Mouse (Mus musculus) forebrain, embryonic 14.5 days (tissue): Measurements from ENCODE around the gene Dact1. TPM values are rescaled to one million over a fixed set of nuclear protein-coding genes. Genes with fewer than 3 reads are reported as not detected.

Source experiments
- ATAC-seq: fragments of 200-750 bp; cut with Nextera tagmentation; 2 replicates; pipeline ENCODE4 v1.8.0; 2017; ENCODE audit warnings: mild to moderate bottlenecking, moderate library complexity
- DNase-seq: peaks from one replicate; pipeline ENCODE4 v3.0.0-alpha.2; 2015; ENCODE audit warnings: low spot score
- H3K27ac ChIP-seq: fragments of 300-500 bp; sonication (generic); 2 replicates; pipeline ENCODE4 v1.5.1; 2014; ENCODE audit warnings: low read depth, mild to moderate bottlenecking, control low read depth, low read length, moderate library complexity
- H3K27me3 ChIP-seq: fragments of 300-500 bp; sonication (generic); replicated peaks from 2 replicates; pipeline ENCODE4 v1.6.1; 2014; ENCODE audit warnings: low read length, control low read depth, mixed read lengths; ENCODE audit not compliant: control insufficient read depth, insufficient read depth
- H3K36me3 ChIP-seq: fragments of 300-500 bp; sonication (generic); 2 replicates; pipeline ENCODE4 v1.6.1; 2014; ENCODE audit warnings: low read length, control low read depth; ENCODE audit not compliant: control insufficient read depth, insufficient read depth
- H3K4me1 ChIP-seq: fragments of 300-500 bp; sonication (generic); 2 replicates; pipeline ENCODE4 v1.6.1; 2014; ENCODE audit warnings: antibody characterized with exemption, low read length, control low read depth; ENCODE audit not compliant: control insufficient read depth, insufficient read depth
- H3K4me2 ChIP-seq: fragments of 300-500 bp; sonication (generic); 2 replicates; pipeline ENCODE4 v1.6.1; 2014; ENCODE audit warnings: mild to moderate bottlenecking, control low read depth, low read length
- H3K4me3 ChIP-seq: fragments of 300-500 bp; sonication (generic); 2 replicates; pipeline ENCODE4 v1.5.1; 2014; ENCODE audit warnings: low read depth, low read length, control low read depth
- H3K9ac ChIP-seq: fragments of 300-500 bp; sonication (generic); 2 replicates; pipeline ENCODE4 v1.6.1; 2014; ENCODE audit warnings: mild to moderate bottlenecking, low read length, control low read depth, moderate library complexity
- H3K9me3 ChIP-seq: fragments of 300-500 bp; sonication (generic); replicated peaks from 2 replicates; pipeline ENCODE4 v1.6.1; 2016; ENCODE audit warnings: low read length, control low read depth, mixed read lengths; ENCODE audit not compliant: control insufficient read depth
- WGBS: fragments of 180-500 bp; shearing (Covaris S2); extraction: QIAGEN DNeasy Blood & Tissue Kit; methylation state at CpG from one replicate; pipeline ENCODE4 v1.1.7; 2014; 5-methylcytosine and 5-hydroxymethylcytosine counted together
- polyA plus RNA-seq: library from polyadenylated mRNA; unstranded; fragments of >200 nt; fragmentation: Nextera tagmentation; extraction: Ambion mirVana; gene quantifications from 2 replicates; pipeline ENCODE4 v1.2.1, GENCODE M21; 2014

The Dact1 gene
- polyA plus RNA-seq, 1 experiment from 2014 or later = 24.9 TPM

DNA sequence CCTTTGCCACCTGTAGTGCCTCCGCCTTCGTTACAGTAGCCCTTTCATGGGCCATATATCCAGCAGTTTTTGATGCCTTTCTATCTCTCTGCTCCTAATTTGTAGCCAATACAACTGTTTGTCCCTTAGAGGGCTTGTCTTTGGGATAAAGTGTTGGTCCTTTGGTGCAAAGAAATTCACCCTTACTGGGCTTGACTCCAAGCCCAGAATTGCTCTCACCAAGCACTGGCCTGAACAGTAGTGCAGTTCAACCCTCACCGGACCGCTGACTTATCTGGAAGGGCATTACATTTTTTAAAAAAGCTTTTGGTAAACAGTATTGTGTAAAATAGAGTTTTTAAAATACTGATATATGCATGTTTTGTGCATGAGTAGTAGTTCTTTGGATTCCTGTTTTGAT, 9.9 kb downstream of the Dact1 start:
- no peak for DNase-seq
- Histone ChIP-seq H3K27me3 (no peaks in the 10 kb centered on the region), H3K36me3 (peaks cover 45% of the 10 kb centered on the region), H3K27ac (no peak overlapping the region), H3K4me3 (no peak overlapping the region), H3K4me2 (no peak overlapping the region), H3K9me3 (0 out of 2 replicates have a peak, but pooled peaks cover 5% of the 10 kb centered on the region), H3K4me1 (no peaks in the 10 kb centered on the region), H3K9ac (no peak overlapping the region)
- WGBS = 93% methylated on average over 4 of the region's 4 CpGs
- no peak for ATAC-seq

- 62% methylated on average over 3 of the region's 3 CpGs for WGBS
Measured at GRCm38 (mm10) chr12:71332646-71333045, 23.0 kb downstream of the Dact1 start.

GRCm38 (mm10) chr12:71333561-71333960, 23.9 kb downstream of the Dact1 start:
- Histone ChIP-seq H3K4me1 (peaks cover 13% of the 10 kb centered on the region), H3K9ac (no peak overlapping the region), H3K27me3 (no peaks in the 10 kb centered on the region), H3K4me2 (no peak overlapping the region), H3K9me3 (no peaks in the 10 kb centered on the region), H3K36me3 (no peaks in the 10 kb centered on the region), H3K4me3 (no peak overlapping the region), H3K27ac (no peak overlapping the region)
- DNase-seq = no peak
- 68% methylated on average over 5 of the region's 5 CpGs for WGBS
- ATAC-seq = no peak

More at GRCm38 (mm10) chr12:71332646-71333045, 23.0 kb downstream of the Dact1 start:
- Histone ChIP-seq H3K9me3 (no peaks in the 10 kb centered on the region), H3K4me1 (peaks cover 11% of the 10 kb centered on the region), H3K9ac (no peak overlapping the region), H3K4me3 (no peak overlapping the region), H3K4me2 (no peak overlapping the region), H3K27ac (no peak overlapping the region), H3K27me3 (no peaks in the 10 kb centered on the region), H3K36me3 (no peaks in the 10 kb centered on the region)
- no peak for ATAC-seq
- no peak for DNase-seq

- DNase-seq (no peak), ATAC-seq (no peak)
- 77% methylated on average over 11 of the region's 11 CpGs for WGBS
- H3K4me3 ChIP-seq = no peak overlapping the region
- no peaks in the 10 kb centered on the region for H3K27me3 ChIP-seq
- H3K9me3 ChIP-seq = no peaks in the 10 kb centered on the region
- H3K27ac ChIP-seq = no peak overlapping the region
- H3K4me2 ChIP-seq = no peak overlapping the region
- H3K36me3 ChIP-seq = no peaks in the 10 kb centered on the region
- no peak overlapping the region for H3K9ac ChIP-seq
- peaks cover 16% of the 10 kb centered on the region for H3K4me1 ChIP-seq
Measured at GRCm38 (mm10) chr12:71337025-71337582, 27.4 kb downstream of the Dact1 start.

DNA sequence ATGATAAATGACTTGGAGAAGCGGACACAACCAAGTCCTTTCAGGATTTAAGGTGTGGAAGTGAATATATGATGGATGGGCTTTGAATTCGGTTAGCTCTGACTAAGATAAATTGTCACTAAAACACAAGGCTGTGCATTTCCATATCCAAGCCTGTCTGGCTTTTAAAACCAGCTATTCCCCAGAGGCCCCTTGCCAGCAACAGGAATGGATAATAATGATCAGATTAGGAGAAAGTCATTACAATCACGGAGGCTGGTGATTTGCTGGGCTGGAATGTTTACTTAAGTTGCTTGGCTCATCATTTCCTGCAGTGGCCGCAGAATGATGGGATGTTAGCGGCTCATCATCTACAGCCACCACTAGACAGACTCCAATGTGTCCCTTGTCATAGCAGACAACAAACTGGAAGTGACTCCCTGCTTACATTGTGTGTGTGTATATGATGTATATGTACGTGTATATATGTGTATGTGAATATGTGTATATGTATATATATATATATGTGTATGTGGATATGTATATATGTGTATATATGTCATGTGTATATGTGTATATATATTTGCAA, 28.3 kb downstream of the Dact1 start:
- no peak overlapping the region for H3K9ac ChIP-seq
- no peaks in the 10 kb centered on the region for H3K27me3 ChIP-seq
- no peak for ATAC-seq
- no peaks in the 10 kb centered on the region for H3K9me3 ChIP-seq
- H3K27ac ChIP-seq = no peak overlapping the region
- no peak overlapping the region for H3K4me2 ChIP-seq
- no peaks in the 10 kb centered on the region for H3K36me3 ChIP-seq
- peaks cover 10% of the 10 kb centered on the region; the same call in 1 of the 2 replicates for H3K4me1 ChIP-seq
- 74% methylated on average over 6 of the region's 6 CpGs for WGBS
- DNase-seq = no peak
- no peak overlapping the region for H3K4me3 ChIP-seq

DNA sequence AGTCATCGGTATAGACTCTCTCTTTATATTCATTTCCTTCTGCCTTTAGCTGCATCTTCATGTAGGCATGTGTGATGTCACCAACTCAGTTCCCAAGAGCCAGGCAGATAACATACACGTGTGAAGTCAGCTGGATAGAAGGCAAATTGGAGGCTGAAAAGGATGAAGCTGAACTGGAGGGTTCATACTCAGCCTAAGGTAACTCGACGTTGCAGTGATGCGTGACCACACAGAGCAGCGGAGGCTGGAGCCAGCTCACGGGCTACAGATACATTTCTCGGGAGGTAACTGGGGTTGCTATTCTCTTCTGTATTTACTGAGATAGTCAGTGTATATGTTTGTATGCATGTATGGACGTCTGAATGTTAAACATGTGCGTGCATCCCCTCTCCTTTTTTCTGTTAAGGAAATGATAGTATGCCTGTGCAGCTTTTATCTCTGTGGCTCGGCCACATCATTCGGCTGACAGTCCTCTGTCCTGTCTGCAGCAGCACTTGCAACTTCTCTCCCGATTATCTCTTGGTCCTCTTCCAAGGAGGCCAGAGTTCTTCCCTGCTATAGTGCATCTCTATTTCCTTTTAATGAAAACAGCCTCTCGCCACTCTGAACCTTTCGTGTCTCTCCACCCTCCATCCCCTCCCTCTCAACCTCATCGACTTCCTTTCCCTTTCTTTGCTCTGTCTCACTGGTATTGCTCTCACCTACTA, 29.6 kb downstream of the Dact1 start:
- Histone ChIP-seq H3K27me3 (no peaks in the 10 kb centered on the region), H3K36me3 (no peaks in the 10 kb centered on the region), H3K9ac (no peak overlapping the region), H3K9me3 (no peaks in the 10 kb centered on the region), H3K4me2 (no peak overlapping the region), H3K27ac (no peak overlapping the region), H3K4me1 (peaks cover 5% of the 10 kb centered on the region; the same call in 1 of the 2 replicates), H3K4me3 (no peak overlapping the region)
- no peak for ATAC-seq
- no peak for DNase-seq
- WGBS = 79% methylated on average over 16 of the region's 16 CpGs

DNA sequence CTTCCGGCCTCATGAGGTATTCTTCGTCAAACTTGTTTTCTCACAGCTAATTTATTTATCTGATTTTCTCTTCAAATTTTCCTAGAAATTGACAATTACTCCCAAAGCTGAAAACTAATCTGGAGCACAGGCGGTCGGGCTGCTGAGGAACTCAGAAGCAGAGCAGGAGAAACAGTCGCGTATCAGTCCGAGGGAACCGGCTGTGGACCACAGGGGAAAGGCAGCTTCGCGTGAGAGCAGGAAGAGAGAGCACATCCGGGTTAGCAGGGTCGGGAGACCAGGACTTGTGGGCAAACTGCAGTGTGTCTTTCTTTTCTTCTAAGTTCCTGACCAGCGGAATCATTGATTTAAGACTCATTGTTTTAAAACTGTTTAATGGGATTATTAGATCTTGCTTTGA, 32.7 kb downstream of the Dact1 start:
- no peak overlapping the region for H3K27ac ChIP-seq
- 50% methylated on average over 13 of the region's 13 CpGs for WGBS
- no peaks in the 10 kb centered on the region for H3K36me3 ChIP-seq
- no peak overlapping the region for H3K4me2 ChIP-seq
- H3K9ac ChIP-seq = no peak overlapping the region
- no peak for ATAC-seq
- H3K4me1 ChIP-seq = peaks cover 5% of the 10 kb centered on the region; the same call in 1 of the 2 replicates
- no peak for DNase-seq
- no peaks in the 10 kb centered on the region for H3K9me3 ChIP-seq
- no peaks in the 10 kb centered on the region for H3K27me3 ChIP-seq
- no peak overlapping the region for H3K4me3 ChIP-seq

GRCm38 (mm10) chr12:71345471-71345870, 35.8 kb downstream of the Dact1 start:
- H3K27me3 ChIP-seq = no peaks in the 10 kb centered on the region
- H3K4me3 ChIP-seq = no peak overlapping the region
- no peak overlapping the region for H3K9ac ChIP-seq
- DNase-seq (no peak), ATAC-seq (no peak)
- no peaks in the 10 kb centered on the region for H3K9me3 ChIP-seq
- no peak overlapping the region for H3K4me2 ChIP-seq
- no peaks in the 10 kb centered on the region for H3K4me1 ChIP-seq
- no peaks in the 10 kb centered on the region for H3K36me3 ChIP-seq
- H3K27ac ChIP-seq = no peak overlapping the region
- WGBS = 84% methylated on average over 7 of the region's 7 CpGs

GRCm38 (mm10) chr12:71346071-71346470, 36.4 kb downstream of the Dact1 start:
- no peaks in the 10 kb centered on the region for H3K4me1 ChIP-seq
- no peak overlapping the region for H3K4me2 ChIP-seq
- no peaks in the 10 kb centered on the region for H3K27me3 ChIP-seq
- H3K4me3 ChIP-seq = no peak overlapping the region
- H3K9me3 ChIP-seq = no peaks in the 10 kb centered on the region
- DNase-seq = no peak
- WGBS = 75% methylated on average over 5 of the region's 5 CpGs
- H3K27ac ChIP-seq = no peak overlapping the region
- no peak for ATAC-seq
- H3K9ac ChIP-seq = no peak overlapping the region
- H3K36me3 ChIP-seq = no peaks in the 10 kb centered on the region
